Mouse (Mus musculus): Measurements from ENCODE around the gene Chil5. TPM values are rescaled to one million over a fixed set of nuclear protein-coding genes. Genes with fewer than 3 reads are reported as not detected.
A peak's percentile ranks its signal among the peaks of the same experiment; 100 is the strongest.
"Not testable (repeated sequence)": the region's sequence is repeated elsewhere in the genome, so short reads cannot be mapped to it uniquely, and the experiment has no call there.

Gene Chil5
- polyA plus RNA-seq, 1 experiment = 0.25 TPM

- TF ChIP-seq CTCF (IDR thresholded peaks at IDR 0.05; ENCODE audit: extremely low read depth, insufficient read depth, insufficient read length, insufficient replicate concordance) (no peak), POLR2A (IDR thresholded peaks at IDR 0.05; ENCODE audit: low read depth, low read length) (no peak)
- H3K27me3 ChIP-seq (ENCODE audit: control insufficient read depth, insufficient read depth, low read length) = no peaks in the 10 kb centered on the region
- no peaks in the 10 kb centered on the region for H3K36me3 ChIP-seq (ENCODE audit: control insufficient read depth, insufficient read depth, low read length)
- no peaks in the 10 kb centered on the region; the same call in none of the 2 replicates for H3K4me1 ChIP-seq (ENCODE audit: control insufficient read depth, insufficient read depth, insufficient read length)
- 9% methylated on average over 2 of the region's 2 CpGs for WGBS
- DNase-seq (ENCODE audit: low read depth in 1 of 2, low spot score in 2 of 2) = no peak
- H3K27ac ChIP-seq (ENCODE audit: insufficient read depth, low read length) = peak overlapping the region; percentile 29; the same call in 1 of the 2 replicates
- H3K4me3 ChIP-seq (ENCODE audit: extremely low read depth, insufficient read depth, insufficient read length) = no peak overlapping the region
Observed at GRCm38 (mm10) chr3:105994730-105995129, 37.9 kb downstream of the Chil5 start.

- peak in 1 of 2 experiments; percentile 50 for DNase-seq (ENCODE audit: low read depth in 1 of 2, low spot score in 2 of 2)
- no peak for TF ChIP-seq CTCF (IDR thresholded peaks at IDR 0.05; ENCODE audit: extremely low read depth, insufficient read depth, insufficient read length, insufficient replicate concordance)
- TF ChIP-seq POLR2A (IDR thresholded peaks at IDR 0.05; ENCODE audit: low read depth, low read length) = no peak
- Histone ChIP-seq H3K27me3 (ENCODE audit: control insufficient read depth, insufficient read depth, low read length) (no peaks in the 10 kb centered on the region), H3K27ac (ENCODE audit: insufficient read depth, low read length) (no peak overlapping the region), H3K4me1 (ENCODE audit: control insufficient read depth, insufficient read depth, insufficient read length) (no peaks in the 10 kb centered on the region; the same call in none of the 2 replicates), H3K4me3 (ENCODE audit: extremely low read depth, insufficient read depth, insufficient read length) (no peak overlapping the region), H3K36me3 (ENCODE audit: control insufficient read depth, insufficient read depth, low read length) (no peaks in the 10 kb centered on the region)
- 12% methylated on average over 4 of the region's 4 CpGs for WGBS
Observed at GRCm38 (mm10) chr3:105991653-105992283, 40.8 kb downstream of the Chil5 start.

GRCm38 (mm10) chr3:105989611-105990010, 43.0 kb downstream of the Chil5 start:
- H3K27ac ChIP-seq (ENCODE audit: insufficient read depth, low read length); H3K4me3 ChIP-seq (ENCODE audit: extremely low read depth, insufficient read depth, insufficient read length); DNase-seq (ENCODE audit: low read depth in 1 of 2, low spot score in 2 of 2); H3K36me3 ChIP-seq (ENCODE audit: control insufficient read depth, insufficient read depth, low read length); H3K27me3 ChIP-seq (ENCODE audit: control insufficient read depth, insufficient read depth, low read length); H3K4me1 ChIP-seq (ENCODE audit: control insufficient read depth, insufficient read depth, insufficient read length): not testable (repeated sequence)
- 87% methylated on average over 5 of the region's 5 CpGs for WGBS

- DNase-seq (ENCODE audit: low read depth in 1 of 2, low spot score in 2 of 2) = no peak
- no peaks in the 10 kb centered on the region for H3K4me1 ChIP-seq (ENCODE audit: control insufficient read depth, insufficient read depth, insufficient read length)
- WGBS = 74% methylated on average over 2 of the region's 2 CpGs
- H3K36me3 ChIP-seq (ENCODE audit: control insufficient read depth, insufficient read depth, low read length) = peaks cover 4% of the 10 kb centered on the region; the same call in 1 of the 2 replicates
- H3K27me3 ChIP-seq (ENCODE audit: control insufficient read depth, insufficient read depth, low read length) = no peaks in the 10 kb centered on the region
- H3K27ac ChIP-seq (ENCODE audit: insufficient read depth, low read length) = no peak overlapping the region
- no peak overlapping the region for H3K4me3 ChIP-seq (ENCODE audit: extremely low read depth, insufficient read depth, insufficient read length)
- TF ChIP-seq CTCF (IDR thresholded peaks at IDR 0.05; ENCODE audit: extremely low read depth, insufficient read depth, insufficient read length, insufficient replicate concordance) (no peak), POLR2A (IDR thresholded peaks at IDR 0.05; ENCODE audit: low read depth, low read length) (no peak)
Observed at GRCm38 (mm10) chr3:105974174-105974573, 58.4 kb downstream of the Chil5 start.

GRCm38 (mm10) chr3:105973411-105973810, 59.2 kb downstream of the Chil5 start, which contains the start of gene Ovgp1:
TSS of gene Ovgp1 (plus strand) at chr3:105973711.
- H3K27me3 ChIP-seq (ENCODE audit: control insufficient read depth, insufficient read depth, low read length) = no peaks in the 10 kb centered on the region
- H3K4me3 ChIP-seq (ENCODE audit: extremely low read depth, insufficient read depth, insufficient read length) = no peak within 1 kb of the TSS
- H3K27ac ChIP-seq (ENCODE audit: insufficient read depth, low read length) = no peak within 1 kb of the TSS
- TF ChIP-seq CTCF (IDR thresholded peaks at IDR 0.05; ENCODE audit: extremely low read depth, insufficient read depth, insufficient read length, insufficient replicate concordance) (no peak), POLR2A (IDR thresholded peaks at IDR 0.05; ENCODE audit: low read depth, low read length) (no peak)
- no peaks in the 10 kb centered on the region for H3K4me1 ChIP-seq (ENCODE audit: control insufficient read depth, insufficient read depth, insufficient read length)
- no peak for DNase-seq (ENCODE audit: low read depth in 1 of 2, low spot score in 2 of 2)
- peaks cover 5% of the 10 kb centered on the region; the same call in 1 of the 2 replicates for H3K36me3 ChIP-seq (ENCODE audit: control insufficient read depth, insufficient read depth, low read length)
- WGBS = 84% methylated on average over 3 of the region's 3 CpGs

GRCm38 (mm10) chr3:105971831-105972446, 60.7 kb downstream of the Chil5 start:
- Histone ChIP-seq H3K4me1 (ENCODE audit: control insufficient read depth, insufficient read depth, insufficient read length) (no peaks in the 10 kb centered on the region), H3K27me3 (ENCODE audit: control insufficient read depth, insufficient read depth, low read length) (no peaks in the 10 kb centered on the region), H3K4me3 (ENCODE audit: extremely low read depth, insufficient read depth, insufficient read length) (no peak overlapping the region), H3K36me3 (ENCODE audit: control insufficient read depth, insufficient read depth, low read length) (peaks cover 13% of the 10 kb centered on the region), H3K27ac (ENCODE audit: insufficient read depth, low read length) (no peak overlapping the region)
- WGBS = 86% methylated on average over 5 of the region's 5 CpGs
- TF ChIP-seq POLR2A (IDR thresholded peaks at IDR 0.05; ENCODE audit: low read depth, low read length) (no peak), CTCF (IDR thresholded peaks at IDR 0.05; ENCODE audit: extremely low read depth, insufficient read depth, insufficient read length, insufficient replicate concordance) (no peak)
- DNase-seq (ENCODE audit: low read depth in 1 of 2, low spot score in 2 of 2) = no peak

Other genes starting within 250 kb of the Chil5 start
- 6.5 and 8.0 TPM in 2 replicates for gene Rap1a, start 231.5 kb downstream of the Chil5 start, polyA plus RNA-seq (2012; rRNA removed)
- 0.32 and 0.63 TPM in 2 replicates for gene Adora3, start 162.0 kb downstream of the Chil5 start, polyA plus RNA-seq (2012; rRNA removed)
- 0.85 and 1.1 TPM in 2 replicates for gene Tmigd3, start 161.9 kb downstream of the Chil5 start, polyA plus RNA-seq (2012; rRNA removed)
- 17.9 and 18.8 TPM in 2 replicates for gene I830077J02Rik, start 100.2 kb downstream of the Chil5 start, polyA plus RNA-seq (2012; rRNA removed)
- 25.7 and 36.5 TPM in 2 replicates for gene Wdr77, start 73.4 kb downstream of the Chil5 start, polyA plus RNA-seq (2012; rRNA removed)
- gene Atp5f1, start 72.7 kb downstream of the Chil5 start, polyA plus RNA-seq (2012; rRNA removed) = 48.1 and 56.9 TPM in 2 replicates
- gene Ovgp1, start 59.1 kb downstream of the Chil5 start, polyA plus RNA-seq (2012; rRNA removed) = 1.1 and 2.1 TPM in 2 replicates
- 0.11 and 0.37 TPM in 2 replicates for gene Pifo, start 18.2 kb downstream of the Chil5 start, polyA plus RNA-seq (2012; rRNA removed)
- gene Chia1, start 80.4 kb upstream of the Chil5 start, polyA plus RNA-seq (2012; rRNA removed) = 0.12 TPM in 1 of 2 replicates, not detected in the other
- gene Chil3, start 134.8 kb upstream of the Chil5 start, polyA plus RNA-seq (2012; rRNA removed) = 8.0 and 8.9 TPM in 2 replicates
- not detected in 2 replicates for gene Chil4, start 186.7 kb upstream of the Chil5 start, polyA plus RNA-seq (2012; rRNA removed)

Measured in spleen, adult 2 months (tissue).